Mouse (Mus musculus) C2C12 (cell line): ENCODE data around the gene Abtb1.

ENCODE experiments used
- CEBPB ChIP-seq: IDR thresholded peaks from one replicate; pipeline ENCODE4 v1.6.1; 2011; ENCODE audit warnings: low read depth, mild to moderate bottlenecking, control low read depth, moderate library complexity
- CTCF ChIP-seq: IDR thresholded peaks from one replicate; pipeline ENCODE4 v1.5.1; 2011; ENCODE audit not compliant: control insufficient read depth, insufficient read depth, insufficient read length
- USF1 ChIP-seq: IDR thresholded peaks from one replicate; pipeline ENCODE4 v1.6.1; 2011; ENCODE audit warnings: low read depth, mild to moderate bottlenecking, control low read depth, moderate library complexity

GRCm38 (mm10) chr6:88838613-88839012, 3.2 kb downstream of the Abtb1 start:
- TF ChIP-seq CTCF (no peak), USF1 (no peak), CEBPB (no peak)
